Mouse (Mus musculus): ENCODE results near the gene Oasl1.

GRCm38 (mm10) chr5:114945072-114945471 lies 22.0 kb downstream of the Oasl1 start:
- no peak for TF ChIP-seq EP300 (IDR thresholded peaks at IDR 0.05; ENCODE audit: insufficient read depth, low read depth, low read length)
- TF ChIP-seq CTCF (IDR thresholded peaks at IDR 0.05; ENCODE audit: low read depth, low read length) = no peak
- TF ChIP-seq POLR2A (IDR thresholded peaks at IDR 0.05; ENCODE audit: insufficient read depth, low read length) = no peak

Measured in ES-Bruce4 (cell line).